Mouse (Mus musculus) forebrain, embryonic 14.5 days (tissue): ENCODE measurements at regions not wholly inside any gene's neighbourhood (a gene's known extent, or its start where the extent isn't known, plus 50 kb on each side); places are given as distances from the start of the nearest gene placed in this dataset.
A peak's percentile ranks its signal among the peaks of the same experiment; 100 is the strongest.
"Not testable (repeated sequence)": the region's sequence is repeated elsewhere in the genome, so short reads cannot be mapped to it uniquely, and the experiment has no call there.

ENCODE experiments used
- ATAC-seq: fragments of 200-750 bp; cut with Nextera tagmentation; 2 replicates; pipeline ENCODE4 v1.8.0; 2017; ENCODE audit warnings: mild to moderate bottlenecking, moderate library complexity
- DNase-seq: peaks from one replicate; pipeline ENCODE4 v3.0.0-alpha.2; 2015; ENCODE audit warnings: low spot score
- H3K27ac ChIP-seq: fragments of 300-500 bp; sonication (generic); 2 replicates; pipeline ENCODE4 v1.5.1; 2014; ENCODE audit warnings: low read depth, mild to moderate bottlenecking, control low read depth, low read length, moderate library complexity
- H3K27me3 ChIP-seq: fragments of 300-500 bp; sonication (generic); replicated peaks from 2 replicates; pipeline ENCODE4 v1.6.1; 2014; ENCODE audit warnings: low read length, control low read depth, mixed read lengths; ENCODE audit not compliant: control insufficient read depth, insufficient read depth
- H3K36me3 ChIP-seq: fragments of 300-500 bp; sonication (generic); 2 replicates; pipeline ENCODE4 v1.6.1; 2014; ENCODE audit warnings: low read length, control low read depth; ENCODE audit not compliant: control insufficient read depth, insufficient read depth
- H3K4me1 ChIP-seq: fragments of 300-500 bp; sonication (generic); 2 replicates; pipeline ENCODE4 v1.6.1; 2014; ENCODE audit warnings: antibody characterized with exemption, low read length, control low read depth; ENCODE audit not compliant: control insufficient read depth, insufficient read depth
- H3K4me2 ChIP-seq: fragments of 300-500 bp; sonication (generic); 2 replicates; pipeline ENCODE4 v1.6.1; 2014; ENCODE audit warnings: mild to moderate bottlenecking, control low read depth, low read length
- H3K4me3 ChIP-seq: fragments of 300-500 bp; sonication (generic); 2 replicates; pipeline ENCODE4 v1.5.1; 2014; ENCODE audit warnings: low read depth, low read length, control low read depth
- H3K9ac ChIP-seq: fragments of 300-500 bp; sonication (generic); 2 replicates; pipeline ENCODE4 v1.6.1; 2014; ENCODE audit warnings: mild to moderate bottlenecking, low read length, control low read depth, moderate library complexity
- H3K9me3 ChIP-seq: fragments of 300-500 bp; sonication (generic); replicated peaks from 2 replicates; pipeline ENCODE4 v1.6.1; 2016; ENCODE audit warnings: low read length, control low read depth, mixed read lengths; ENCODE audit not compliant: control insufficient read depth
- WGBS: fragments of 180-500 bp; shearing (Covaris S2); extraction: QIAGEN DNeasy Blood & Tissue Kit; methylation state at CpG from one replicate; pipeline ENCODE4 v1.1.7; 2014; 5-methylcytosine and 5-hydroxymethylcytosine counted together

GRCm38 (mm10) chr17:91466822-91467221, 374.0 kb upstream of the Nrxn1 start:
- DNase-seq (no peak), ATAC-seq (no peak)
- Histone ChIP-seq H3K9ac (no peak overlapping the region), H3K4me1 (no peaks in the 10 kb centered on the region), H3K36me3 (no peaks in the 10 kb centered on the region), H3K4me2 (no peak overlapping the region), H3K27me3 (no peaks in the 10 kb centered on the region), H3K9me3 (no peaks in the 10 kb centered on the region), H3K27ac (no peak overlapping the region), H3K4me3 (no peak overlapping the region)
- WGBS, result 93% methylated on average over 8 of the region's 8 CpGs

GRCm38 (mm10) chr17:91451711-91452110, 358.8 kb upstream of the Nrxn1 start:
- DNase-seq (no peak), ATAC-seq (no peak)
- no peak overlapping the region for H3K4me2 ChIP-seq
- H3K4me3 ChIP-seq, result no peak overlapping the region
- no peak overlapping the region for H3K9ac ChIP-seq
- H3K27me3 ChIP-seq, result no peaks in the 10 kb centered on the region
- no peaks in the 10 kb centered on the region for H3K4me1 ChIP-seq
- no peaks in the 10 kb centered on the region for H3K36me3 ChIP-seq
- H3K27ac ChIP-seq, result no peak overlapping the region
- H3K9me3 ChIP-seq, result no peaks in the 10 kb centered on the region

GRCm38 (mm10) chr17:91431780-91432720, 339.2 kb upstream of the Nrxn1 start:
- not testable (repeated sequence) for H3K9me3 ChIP-seq, H3K36me3 ChIP-seq, H3K4me3 ChIP-seq, H3K27me3 ChIP-seq, DNase-seq, H3K4me2 ChIP-seq, H3K27ac ChIP-seq, H3K4me1 ChIP-seq, H3K9ac ChIP-seq, ATAC-seq
- 94% methylated on average over 8 of the region's 8 CpGs for WGBS

GRCm38 (mm10) chr17:91430351-91430750, 337.5 kb upstream of the Nrxn1 start:
- H3K9me3 ChIP-seq, result no peaks in the 10 kb centered on the region
- H3K4me2 ChIP-seq, result no peak overlapping the region
- WGBS, result 88% methylated on average over 1 of the region's 1 CpGs
- no peak overlapping the region for H3K27ac ChIP-seq
- DNase-seq (no peak), ATAC-seq (no peak)
- H3K4me3 ChIP-seq, result no peak overlapping the region
- H3K27me3 ChIP-seq, result no peaks in the 10 kb centered on the region
- no peaks in the 10 kb centered on the region for H3K4me1 ChIP-seq
- H3K36me3 ChIP-seq, result no peaks in the 10 kb centered on the region
- H3K9ac ChIP-seq, result no peak overlapping the region

- Histone ChIP-seq H3K4me3 (no peak overlapping the region), H3K4me2 (no peak overlapping the region), H3K27me3 (no peaks in the 10 kb centered on the region), H3K36me3 (no peaks in the 10 kb centered on the region), H3K9ac (no peak overlapping the region), H3K4me1 (no peaks in the 10 kb centered on the region), H3K27ac (no peak overlapping the region), H3K9me3 (no peaks in the 10 kb centered on the region)
- ATAC-seq (no peak), DNase-seq (peak; percentile 12)
- WGBS, result 78% methylated on average over 1 of the region's 1 CpGs
Measured at GRCm38 (mm10) chr17:91425120-91425519, 332.2 kb upstream of the Nrxn1 start.

GRCm38 (mm10) chr17:91418582-91418981, 325.7 kb upstream of the Nrxn1 start:
- Histone ChIP-seq H3K4me2 (no peak overlapping the region), H3K9me3 (no peaks in the 10 kb centered on the region), H3K4me3 (no peak overlapping the region), H3K4me1 (no peaks in the 10 kb centered on the region), H3K27me3 (no peaks in the 10 kb centered on the region), H3K36me3 (no peaks in the 10 kb centered on the region), H3K27ac (no peak overlapping the region), H3K9ac (no peak overlapping the region)
- DNase-seq, result no peak
- 75% methylated on average over 1 of the region's 1 CpGs for WGBS
- no peak for ATAC-seq

GRCm38 (mm10) chr17:91390969-91391764, 298.3 kb upstream of the Nrxn1 start:
- no peaks in the 10 kb centered on the region for H3K36me3 ChIP-seq
- H3K9ac ChIP-seq, result no peak overlapping the region
- ATAC-seq (no peak), DNase-seq (no peak)
- H3K27ac ChIP-seq, result no peak overlapping the region
- H3K9me3 ChIP-seq, result no peaks in the 10 kb centered on the region
- H3K4me1 ChIP-seq, result no peaks in the 10 kb centered on the region
- H3K27me3 ChIP-seq, result no peaks in the 10 kb centered on the region
- WGBS, result 93% methylated on average over 2 of the region's 2 CpGs
- no peak overlapping the region for H3K4me3 ChIP-seq
- H3K4me2 ChIP-seq, result no peak overlapping the region

- ATAC-seq, H3K9ac ChIP-seq, H3K4me2 ChIP-seq, H3K9me3 ChIP-seq, DNase-seq, H3K36me3 ChIP-seq, H3K27ac ChIP-seq, H3K27me3 ChIP-seq, H3K4me1 ChIP-seq, H3K4me3 ChIP-seq: not testable (repeated sequence)
- WGBS, result 90% methylated on average over 9 of the region's 9 CpGs
Measured at GRCm38 (mm10) chr17:91389937-91390623, 297.2 kb upstream of the Nrxn1 start.
